Mouse (Mus musculus) stomach, embryonic 14.5 days (tissue): ENCODE measurements around the gene Ovol2. TPM values are rescaled to one million over a fixed set of nuclear protein-coding genes. Genes with fewer than 3 reads are reported as not detected.
"Not testable (repeated sequence)": the region's sequence is repeated elsewhere in the genome, so short reads cannot be mapped to it uniquely, and the experiment has no call there.

Source experiments
- ATAC-seq: fragments of 200-750 bp; cut with Nextera tagmentation; 2 replicates; pipeline ENCODE4 v1.8.0; 2017; ENCODE audit warnings: low read depth, moderate TSS enrichment; ENCODE audit not compliant: insufficient number of reproducible peaks, insufficient read depth, low FRiP score
- H3K27ac ChIP-seq: fragments of 300-500 bp; sonication (generic); 2 replicates; pipeline ENCODE4 v1.5.1; 2014; ENCODE audit warnings: mild to moderate bottlenecking, low read length, moderate library complexity, mixed read lengths
- H3K27me3 ChIP-seq: fragments of 300-500 bp; sonication (generic); 2 replicates; pipeline ENCODE4 v1.6.1; 2014; ENCODE audit warnings: low read length, control low read depth, mixed read lengths; ENCODE audit not compliant: control insufficient read depth, insufficient read depth
- H3K36me3 ChIP-seq: fragments of 300-500 bp; sonication (generic); 2 replicates; pipeline ENCODE4 v1.6.1; 2014; ENCODE audit warnings: mild to moderate bottlenecking, control low read depth, low read length, moderate library complexity, mixed read lengths; ENCODE audit not compliant: control insufficient read depth, insufficient read depth
- H3K4me1 ChIP-seq: fragments of 300-500 bp; sonication (generic); 2 replicates; pipeline ENCODE4 v1.6.1; 2014; ENCODE audit warnings: low read length, control low read depth, mixed read lengths; ENCODE audit not compliant: control insufficient read depth, insufficient read depth
- H3K4me2 ChIP-seq: fragments of 300-500 bp; sonication (generic); replicated peaks from 2 replicates; pipeline ENCODE4 v1.6.1; 2014; ENCODE audit warnings: low read depth, low read length, control low read depth
- H3K4me3 ChIP-seq: fragments of 300-500 bp; sonication (generic); 2 replicates; pipeline ENCODE4 v1.5.1; 2014; ENCODE audit warnings: low read depth, low read length, control low read depth
- H3K9ac ChIP-seq: fragments of 300-500 bp; sonication (generic); replicated peaks from 2 replicates; pipeline ENCODE4 v1.6.1; 2014; ENCODE audit warnings: low read depth, mild to moderate bottlenecking, control low read depth, low read length, moderate library complexity, mixed read lengths
- H3K9me3 ChIP-seq: fragments of 300-500 bp; sonication (generic); 2 replicates; pipeline ENCODE4 v1.6.1; 2016; ENCODE audit warnings: low read depth, low read length, control low read depth; ENCODE audit not compliant: control insufficient read depth
- WGBS: fragments of 180-500 bp; shearing (Covaris S2); extraction: QIAGEN DNeasy Blood & Tissue Kit; methylation state at CpG from one replicate; pipeline ENCODE4 v1.1.7; 2014; 5-methylcytosine and 5-hydroxymethylcytosine counted together
- polyA plus RNA-seq: library from polyadenylated mRNA; unstranded; fragments of >200 nt; fragmentation: Nextera tagmentation; extraction: Ambion mirVana; gene quantifications from 2 replicates; pipeline ENCODE4 v1.2.1, GENCODE M21; 2014

The Ovol2 gene
- polyA plus RNA-seq, 1 experiment from 2014 or later, result 4.0 TPM

GRCm38 (mm10) chr2:144368400-144369019 lies 36.6 kb upstream of the Ovol2 start, which contains the start of the genes Kat14 and Pet117:
Gene Kat14, plus strand, starts transcription at chr2:144368983.
Gene Pet117, plus strand, starts transcription at chr2:144368996.
- H3K36me3 ChIP-seq, result peaks cover 7% of the 10 kb centered on the region
- H3K9ac ChIP-seq, result peak within 1 kb of the TSS; percentile 59
- peaks cover 7% of the 10 kb centered on the region; the same call in 1 of the 2 replicates for H3K4me1 ChIP-seq
- no peaks in the 10 kb centered on the region for H3K9me3 ChIP-seq
- peak within 1 kb of the TSS; percentile 86 for H3K4me2 ChIP-seq
- H3K27me3 ChIP-seq, result no peaks in the 10 kb centered on the region
- ATAC-seq, result peak; percentile 97
- H3K4me3 ChIP-seq, result peak within 1 kb of the TSS; percentile 59
- H3K27ac ChIP-seq, result peak within 1 kb of the TSS; percentile 89
- 5% methylated on average over 38 of the region's 38 CpGs for WGBS

GRCm38 (mm10) chr2:144352843-144353242 lies 20.9 kb upstream of the Ovol2 start:
- no peaks in the 10 kb centered on the region for H3K36me3 ChIP-seq
- H3K4me1 ChIP-seq, result no peaks in the 10 kb centered on the region
- WGBS, result 82% methylated on average over 11 of the region's 11 CpGs
- no peak for ATAC-seq
- no peak overlapping the region for H3K4me2 ChIP-seq
- no peak overlapping the region for H3K27ac ChIP-seq
- no peak overlapping the region for H3K9ac ChIP-seq
- H3K9me3 ChIP-seq, result no peaks in the 10 kb centered on the region
- no peak overlapping the region for H3K4me3 ChIP-seq
- no peaks in the 10 kb centered on the region for H3K27me3 ChIP-seq

- ATAC-seq, result no peak
- no peak overlapping the region for H3K4me3 ChIP-seq
- H3K36me3 ChIP-seq, result no peaks in the 10 kb centered on the region
- H3K9me3 ChIP-seq, result no peaks in the 10 kb centered on the region
- WGBS, result 72% methylated on average over 3 of the region's 3 CpGs
- no peak overlapping the region for H3K27ac ChIP-seq
- H3K9ac ChIP-seq, result no peak overlapping the region
- no peaks in the 10 kb centered on the region for H3K27me3 ChIP-seq
- H3K4me2 ChIP-seq, result no peak overlapping the region
- no peaks in the 10 kb centered on the region for H3K4me1 ChIP-seq
These were observed 16.6 kb upstream of the Ovol2 start for GRCm38 (mm10) chr2:144348525-144348924.

- Histone ChIP-seq H3K4me1 (no peaks in the 10 kb centered on the region), H3K9ac (no peak overlapping the region), H3K9me3 (no peaks in the 10 kb centered on the region), H3K27me3 (no peaks in the 10 kb centered on the region), H3K4me3 (no peak overlapping the region), H3K4me2 (no peak overlapping the region), H3K36me3 (no peaks in the 10 kb centered on the region), H3K27ac (no peak overlapping the region)
- ATAC-seq, result no peak
- WGBS, result 76% methylated on average over 4 of the region's 4 CpGs
These were observed 11.2 kb upstream of the Ovol2 start for GRCm38 (mm10) chr2:144343158-144343557.

DNA sequence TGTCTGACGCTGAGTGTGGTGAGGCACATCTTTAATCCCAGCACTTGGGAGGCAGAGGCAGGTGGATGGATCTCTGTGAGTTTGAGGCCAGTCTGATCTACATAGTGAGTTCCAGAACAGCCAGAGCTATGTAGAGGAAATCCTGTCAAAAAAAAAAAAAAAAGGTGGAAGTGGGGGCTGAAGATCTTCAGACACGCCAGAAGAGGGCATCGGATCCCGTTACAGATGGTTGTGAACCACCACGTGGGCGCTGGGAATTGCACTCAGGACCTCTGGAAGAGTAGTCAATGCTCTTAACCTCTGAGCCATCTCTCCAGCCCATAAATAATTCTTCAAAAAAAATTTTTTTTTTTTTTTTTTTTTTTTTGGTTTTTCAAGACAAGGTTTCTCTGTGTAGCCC lies 6.2 kb upstream of the Ovol2 start:
- not testable (repeated sequence) for H3K36me3 ChIP-seq, H3K9me3 ChIP-seq, H3K27me3 ChIP-seq, H3K4me2 ChIP-seq, H3K9ac ChIP-seq, H3K27ac ChIP-seq, ATAC-seq, H3K4me3 ChIP-seq, H3K4me1 ChIP-seq
- WGBS, result 67% methylated on average over 6 of the region's 6 CpGs

DNA sequence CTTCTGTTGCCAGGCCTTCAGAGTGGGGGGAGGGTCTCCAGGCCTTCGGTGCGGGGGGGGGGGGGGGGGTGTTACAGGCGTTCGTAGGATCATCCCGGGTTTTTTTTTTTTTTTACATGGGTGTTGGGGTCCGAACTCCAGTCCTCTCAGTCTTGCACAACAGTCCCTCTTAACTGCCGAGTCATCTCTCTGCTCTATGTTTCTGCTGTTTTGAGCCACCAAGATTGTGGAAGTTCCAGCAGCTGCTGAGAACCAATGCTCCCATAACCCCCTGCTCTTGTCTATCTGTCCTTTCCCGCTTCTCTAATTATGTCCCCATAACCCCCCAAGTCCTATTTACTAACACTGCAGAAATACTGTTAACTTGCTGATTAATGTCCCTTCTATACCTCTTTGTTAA lies 5.8 kb upstream of the Ovol2 start:
- no peak overlapping the region for H3K9ac ChIP-seq
- 64% methylated on average over 8 of the region's 8 CpGs for WGBS
- H3K4me3 ChIP-seq, result no peak overlapping the region
- H3K36me3 ChIP-seq, result no peaks in the 10 kb centered on the region
- H3K9me3 ChIP-seq, result no peaks in the 10 kb centered on the region
- H3K27ac ChIP-seq, result no peak overlapping the region
- H3K4me1 ChIP-seq, result peaks cover 3% of the 10 kb centered on the region; the same call in 1 of the 2 replicates
- no peak overlapping the region for H3K4me2 ChIP-seq
- ATAC-seq, result no peak
- H3K27me3 ChIP-seq, result peaks cover 5% of the 10 kb centered on the region; the same call in 1 of the 2 replicates

- H3K4me3 ChIP-seq, result no peak overlapping the region
- H3K27ac ChIP-seq, result no peak overlapping the region
- 53% methylated on average over 3 of the region's 3 CpGs for WGBS
- ATAC-seq, result no peak
- H3K36me3 ChIP-seq, result no peaks in the 10 kb centered on the region
- H3K27me3 ChIP-seq, result peaks cover 6% of the 10 kb centered on the region
- H3K4me2 ChIP-seq, result no peak overlapping the region
- no peaks in the 10 kb centered on the region for H3K9me3 ChIP-seq
- no peak overlapping the region for H3K9ac ChIP-seq
- peaks cover 3% of the 10 kb centered on the region; the same call in 1 of the 2 replicates for H3K4me1 ChIP-seq
These were observed 5.3 kb upstream of the Ovol2 start for GRCm38 (mm10) chr2:144337230-144337629.

GRCm38 (mm10) chr2:144333138-144333842 lies 1.3 kb upstream of the Ovol2 start:
- Histone ChIP-seq H3K36me3 (no peaks in the 10 kb centered on the region), H3K9me3 (no peaks in the 10 kb centered on the region), H3K4me2 (peak overlapping the region; percentile 93), H3K9ac (no peak overlapping the region), H3K4me3 (peak overlapping the region; percentile 50), H3K4me1 (peaks cover 15% of the 10 kb centered on the region; the same call in 1 of the 2 replicates), H3K27ac (no peak overlapping the region), H3K27me3 (peaks cover 28% of the 10 kb centered on the region)
- WGBS, result 11% methylated on average over 28 of the region's 28 CpGs
- no peak for ATAC-seq
